Mouse (Mus musculus): Measurements from ENCODE around the gene Cilp. TPM values are rescaled to one million over a fixed set of nuclear protein-coding genes. Genes with fewer than 3 reads are reported as not detected.
"Not testable (repeated sequence)": the region's sequence is repeated elsewhere in the genome, so short reads cannot be mapped to it uniquely, and the experiment has no call there.

Cilp gene
- 0.41 and 0.73 TPM in 2 replicates for polyA plus RNA-seq (2016; fragmentation: Nextera tagmentation; extraction: Ambion mirVana)

GRCm38 (mm10) chr9:65264959-65265358 is at the start of gene Cilp:
TSS of gene Cilp (plus strand) at chr9:65265180.
- Histone ChIP-seq H3K9ac (no peak within 1 kb of the TSS), H3K27me3 (no peaks in the 10 kb centered on the region; the same call in 1 of the 2 replicates), H3K27ac (no peak within 1 kb of the TSS), H3K4me1 (peaks cover 19% of the 10 kb centered on the region), H3K4me3 (no peak within 1 kb of the TSS), H3K9me3 (replicated peaks) (no peaks in the 10 kb centered on the region), H3K36me3 (no peaks in the 10 kb centered on the region), H3K4me2 (replicated peaks) (no peak within 1 kb of the TSS)
- no peak for ATAC-seq (ENCODE audit: low FRiP score)
- WGBS, result 54% methylated on average over 5 of the region's 5 CpGs

DNA sequence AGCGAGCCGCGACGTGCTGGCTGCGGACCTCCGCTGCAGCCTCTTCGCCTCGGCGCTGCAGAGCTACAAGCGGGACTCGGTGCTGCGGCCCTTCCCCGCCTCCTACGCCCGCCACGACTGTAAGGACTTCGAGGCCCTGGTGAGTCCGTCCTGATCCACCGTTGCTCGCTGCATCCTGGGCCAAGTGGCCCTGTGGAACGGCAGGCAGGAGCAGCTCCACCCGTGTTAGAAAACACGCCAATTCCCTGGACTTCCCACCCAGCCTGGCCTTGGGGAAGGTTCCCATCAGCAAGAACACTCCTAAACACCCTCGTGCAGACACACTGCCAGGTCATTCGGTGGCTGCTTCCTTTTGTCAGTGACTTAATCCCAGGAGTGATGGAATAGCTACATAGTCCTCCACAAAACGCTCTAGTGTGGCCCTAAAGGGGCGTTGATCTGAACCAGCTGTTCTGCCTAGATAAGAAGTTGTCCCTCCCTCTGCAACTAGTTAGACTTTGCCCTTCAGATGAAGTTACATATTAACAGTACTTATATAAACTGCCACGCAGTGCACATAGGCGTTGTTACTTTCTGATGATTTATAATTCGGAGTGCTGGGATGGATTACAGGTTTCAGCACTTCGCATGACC is 49.4 kb upstream of the Cilp start:
- no peak; the same call in 1 of the 2 replicates for ATAC-seq (ENCODE audit: low FRiP score)
- H3K27me3 ChIP-seq, result no peaks in the 10 kb centered on the region
- peak overlapping the region; percentile 86 for H3K4me2 ChIP-seq (replicated peaks)
- peak overlapping the region; percentile 84 for H3K9ac ChIP-seq
- H3K4me1 ChIP-seq, result peaks cover 11% of the 10 kb centered on the region
- H3K36me3 ChIP-seq, result no peaks in the 10 kb centered on the region
- peak overlapping the region; percentile 91 for H3K27ac ChIP-seq
- peak overlapping the region; percentile 55 for H3K4me3 ChIP-seq
- WGBS, result 12% methylated on average over 31 of the region's 31 CpGs
- no peaks in the 10 kb centered on the region for H3K9me3 ChIP-seq (replicated peaks)

DNA sequence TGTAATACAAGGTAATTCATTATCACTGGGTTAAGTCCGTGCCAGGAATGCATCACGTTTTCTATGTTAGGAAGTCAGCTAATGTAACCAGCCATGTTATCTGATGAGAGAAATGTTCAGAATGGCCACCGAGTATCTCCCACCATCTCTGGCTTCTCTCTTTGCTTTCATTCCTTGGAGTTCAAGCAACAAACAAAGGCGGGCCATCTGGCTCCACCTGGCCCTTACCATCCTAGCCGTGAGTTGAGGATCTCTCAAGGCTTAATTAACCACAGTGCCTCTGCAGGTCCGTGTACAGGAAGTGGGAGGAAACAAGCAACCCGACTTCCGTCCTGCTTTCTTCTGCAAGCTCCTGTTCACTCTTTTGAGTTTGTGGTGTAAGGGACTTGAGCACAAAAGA is 48.0 kb upstream of the Cilp start:
- no peaks in the 10 kb centered on the region for H3K27me3 ChIP-seq
- H3K27ac ChIP-seq, result no peak overlapping the region
- no peak overlapping the region for H3K9ac ChIP-seq
- ATAC-seq (ENCODE audit: low FRiP score), result no peak
- H3K4me2 ChIP-seq (replicated peaks), result no peak overlapping the region
- no peak overlapping the region for H3K4me3 ChIP-seq
- H3K36me3 ChIP-seq, result no peaks in the 10 kb centered on the region
- WGBS, result 64% methylated on average over 8 of the region's 8 CpGs
- no peaks in the 10 kb centered on the region for H3K9me3 ChIP-seq (replicated peaks)
- peaks cover 11% of the 10 kb centered on the region for H3K4me1 ChIP-seq

DNA sequence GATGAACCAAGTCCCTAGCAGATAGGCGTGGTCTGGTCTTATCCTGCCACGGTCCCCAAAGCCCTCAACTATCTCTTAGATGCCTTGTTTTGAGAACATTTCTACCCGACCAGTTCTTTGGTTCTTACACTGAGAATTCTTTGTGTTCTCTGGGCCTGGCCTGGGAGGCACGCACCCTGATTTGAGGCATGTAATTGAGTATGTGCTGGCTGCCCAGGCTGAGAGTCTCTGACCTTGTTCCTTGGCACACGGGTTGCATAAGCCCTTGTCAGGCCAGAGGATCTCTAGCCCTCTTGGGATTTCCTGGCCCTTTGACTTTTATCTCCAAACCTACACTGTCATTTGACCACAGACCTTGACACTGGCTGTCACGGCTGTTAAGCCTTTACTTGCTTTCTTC is 47.3 kb upstream of the Cilp start:
- no peaks in the 10 kb centered on the region for H3K36me3 ChIP-seq
- peaks cover 11% of the 10 kb centered on the region for H3K4me1 ChIP-seq
- no peak overlapping the region for H3K4me3 ChIP-seq
- no peak overlapping the region for H3K27ac ChIP-seq
- no peaks in the 10 kb centered on the region for H3K27me3 ChIP-seq
- WGBS, result 68% methylated on average over 6 of the region's 6 CpGs
- H3K9me3 ChIP-seq (replicated peaks), result no peaks in the 10 kb centered on the region
- no peak overlapping the region for H3K9ac ChIP-seq
- H3K4me2 ChIP-seq (replicated peaks), result no peak overlapping the region
- no peak for ATAC-seq (ENCODE audit: low FRiP score)

DNA sequence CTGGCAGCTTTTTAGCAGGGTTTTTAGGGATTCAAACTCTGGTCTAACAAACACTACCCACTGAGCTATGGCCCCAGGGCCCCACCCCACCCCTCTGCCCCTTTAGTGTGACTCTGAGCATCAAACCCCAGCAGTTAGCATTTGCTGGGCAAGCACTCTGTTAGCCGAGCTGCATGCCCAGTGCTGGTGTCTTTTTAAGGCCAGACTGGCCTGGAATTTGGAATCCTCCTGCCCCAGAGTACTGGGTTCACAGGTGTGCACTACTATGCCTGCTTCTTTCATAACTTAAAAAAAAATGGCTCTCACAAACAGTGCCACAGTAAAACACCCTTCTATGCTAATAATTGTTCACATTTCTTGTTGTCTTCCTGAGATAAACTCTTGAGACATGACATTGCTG is 46.1 kb upstream of the Cilp start:
- H3K4me3 ChIP-seq, result no peak overlapping the region
- H3K36me3 ChIP-seq, result no peaks in the 10 kb centered on the region
- H3K9me3 ChIP-seq (replicated peaks), result no peaks in the 10 kb centered on the region
- H3K4me2 ChIP-seq (replicated peaks), result no peak overlapping the region
- 71% methylated on average over 1 of the region's 1 CpGs for WGBS
- no peak for ATAC-seq (ENCODE audit: low FRiP score)
- no peak overlapping the region for H3K27ac ChIP-seq
- H3K4me1 ChIP-seq, result peaks cover 11% of the 10 kb centered on the region
- H3K9ac ChIP-seq, result no peak overlapping the region
- H3K27me3 ChIP-seq, result no peaks in the 10 kb centered on the region

DNA sequence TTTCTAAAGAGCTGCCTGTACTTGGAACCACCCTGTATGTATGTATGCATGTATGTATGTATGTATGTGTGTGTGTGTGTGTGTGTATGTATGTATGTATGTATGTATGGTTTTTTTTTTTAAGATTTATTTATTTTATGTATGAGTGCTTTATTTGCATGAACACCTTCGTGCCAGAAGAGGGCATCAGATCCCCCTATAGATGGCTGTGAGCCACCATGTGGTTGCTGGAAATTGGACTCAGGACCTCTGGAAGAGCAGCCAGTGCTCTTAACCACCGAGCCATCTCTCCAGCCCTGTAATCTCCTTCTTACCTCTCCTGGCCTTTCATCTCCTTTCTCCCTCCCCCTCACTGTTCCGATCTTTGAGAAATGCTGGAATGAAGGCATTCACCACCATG is 44.6 kb upstream of the Cilp start:
- not testable (repeated sequence) for H3K4me1 ChIP-seq; H3K27me3 ChIP-seq; H3K4me2 ChIP-seq (replicated peaks); H3K27ac ChIP-seq; H3K36me3 ChIP-seq; ATAC-seq (ENCODE audit: low FRiP score); H3K9me3 ChIP-seq (replicated peaks); H3K9ac ChIP-seq; H3K4me3 ChIP-seq
- WGBS, result 52% methylated on average over 3 of the region's 3 CpGs

DNA sequence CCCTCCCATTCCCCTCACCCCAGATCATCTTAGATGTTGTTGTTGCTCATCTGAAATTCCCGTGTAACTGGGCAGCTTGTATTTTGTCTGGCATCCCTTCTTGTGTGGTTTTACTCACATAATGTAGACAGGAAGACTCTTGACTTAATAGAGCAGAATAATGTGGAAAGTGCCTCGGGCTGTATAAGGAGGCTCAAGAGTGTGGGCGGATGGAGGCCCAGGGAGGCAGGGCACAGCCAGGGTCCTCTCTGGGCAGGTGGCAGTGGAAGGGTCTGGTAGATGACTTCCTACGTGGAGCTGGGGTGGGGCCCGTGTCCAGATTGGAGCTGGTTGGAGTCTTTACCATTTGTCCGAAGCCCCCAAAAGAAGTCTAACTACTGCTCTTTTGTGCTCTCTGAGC is 41.1 kb upstream of the Cilp start:
- no peak overlapping the region for H3K4me3 ChIP-seq
- no peaks in the 10 kb centered on the region for H3K9me3 ChIP-seq (replicated peaks)
- H3K36me3 ChIP-seq, result no peaks in the 10 kb centered on the region
- 86% methylated on average over 6 of the region's 6 CpGs for WGBS
- no peaks in the 10 kb centered on the region for H3K27me3 ChIP-seq
- no peak overlapping the region for H3K4me2 ChIP-seq (replicated peaks)
- H3K9ac ChIP-seq, result no peak overlapping the region
- H3K27ac ChIP-seq, result no peak overlapping the region
- no peaks in the 10 kb centered on the region for H3K4me1 ChIP-seq
- no peak for ATAC-seq (ENCODE audit: low FRiP score)

DNA sequence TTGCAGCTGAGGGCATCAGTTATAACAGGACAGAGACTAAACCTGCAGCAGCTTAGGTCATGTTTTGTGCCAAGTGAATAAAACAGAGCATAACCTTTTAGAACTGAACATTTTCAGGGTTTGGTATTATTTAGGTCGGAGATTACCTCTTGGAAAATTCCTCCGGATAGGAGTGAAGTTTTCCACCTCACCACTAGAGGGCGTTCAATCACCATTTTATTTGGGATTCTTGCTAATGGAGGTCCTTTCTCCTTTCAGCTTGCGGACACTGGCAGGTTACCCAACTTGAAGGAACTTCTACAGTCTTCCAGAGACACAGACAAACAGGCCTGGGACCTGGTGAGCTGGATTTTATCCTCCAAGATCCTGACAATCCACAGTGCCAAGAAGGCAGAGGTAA is 39.2 kb upstream of the Cilp start:
- Histone ChIP-seq H3K9me3 (replicated peaks) (no peaks in the 10 kb centered on the region), H3K27me3 (no peaks in the 10 kb centered on the region), H3K36me3 (no peaks in the 10 kb centered on the region), H3K4me3 (no peak overlapping the region), H3K4me1 (no peaks in the 10 kb centered on the region), H3K4me2 (replicated peaks) (no peak overlapping the region), H3K9ac (no peak overlapping the region), H3K27ac (no peak overlapping the region)
- no peak for ATAC-seq (ENCODE audit: low FRiP score)
- WGBS, result 45% methylated on average over 4 of the region's 4 CpGs

- Histone ChIP-seq H3K4me1 (peaks cover 4% of the 10 kb centered on the region; the same call in 1 of the 2 replicates), H3K36me3 (no peaks in the 10 kb centered on the region), H3K4me3 (no peak overlapping the region), H3K9me3 (replicated peaks) (no peaks in the 10 kb centered on the region), H3K27me3 (no peaks in the 10 kb centered on the region), H3K9ac (no peak overlapping the region), H3K27ac (peak overlapping the region; percentile 65; the same call in 1 of the 2 replicates), H3K4me2 (replicated peaks) (no peak overlapping the region)
- WGBS, result 75% methylated on average over 6 of the region's 6 CpGs
- ATAC-seq (ENCODE audit: low FRiP score), result no peak
Measured at GRCm38 (mm10) chr9:65230250-65230649, 34.7 kb upstream of the Cilp start.

- Histone ChIP-seq H3K9ac (no peak overlapping the region), H3K9me3 (replicated peaks) (no peaks in the 10 kb centered on the region), H3K36me3 (no peaks in the 10 kb centered on the region), H3K4me2 (replicated peaks) (no peak overlapping the region), H3K4me3 (no peak overlapping the region), H3K27me3 (no peaks in the 10 kb centered on the region), H3K27ac (peak overlapping the region; percentile 65), H3K4me1 (peaks cover 4% of the 10 kb centered on the region; the same call in 1 of the 2 replicates)
- 61% methylated on average over 8 of the region's 8 CpGs for WGBS
- ATAC-seq (ENCODE audit: low FRiP score), result peak; percentile 88
Measured at GRCm38 (mm10) chr9:65231284-65231683, 33.7 kb upstream of the Cilp start.

DNA sequence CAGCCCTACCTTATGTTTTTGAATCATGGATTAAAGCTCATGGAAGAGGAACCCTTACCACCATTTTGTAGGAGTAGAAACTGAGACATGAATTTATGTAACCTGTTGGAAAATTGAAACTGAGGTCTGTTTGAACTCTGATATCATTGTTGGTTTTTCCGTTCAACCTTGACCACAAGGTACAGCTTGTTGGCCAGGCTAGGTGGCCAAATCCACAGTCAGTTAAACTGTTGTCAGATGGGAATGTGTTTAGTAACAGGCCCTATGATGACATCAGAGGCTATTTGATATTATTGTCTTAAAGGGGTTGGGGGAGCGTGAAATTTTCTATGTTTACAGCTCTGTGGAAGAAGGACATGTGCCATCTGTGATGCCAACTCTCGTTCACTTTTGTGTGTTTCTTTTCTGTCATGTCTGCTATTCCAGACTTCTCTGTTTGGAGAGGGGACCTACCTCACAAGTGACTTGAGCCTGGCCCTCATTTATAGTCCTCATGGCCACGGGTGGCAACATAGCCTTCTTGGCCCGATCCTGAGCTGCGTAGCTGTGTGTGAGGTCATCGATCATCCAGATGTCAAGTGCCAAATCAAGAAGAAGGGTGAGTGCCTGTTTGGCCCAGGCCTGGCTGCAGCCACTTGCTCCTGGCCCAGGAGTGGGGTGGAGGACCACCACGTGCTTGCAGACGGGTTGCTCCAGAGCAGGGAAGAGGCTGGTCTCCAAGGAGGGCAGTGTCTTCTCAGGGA is 31.6 kb upstream of the Cilp start:
- H3K4me2 ChIP-seq (replicated peaks), result no peak overlapping the region
- peaks cover 8% of the 10 kb centered on the region for H3K4me1 ChIP-seq
- H3K27ac ChIP-seq, result no peak overlapping the region
- WGBS, result 89% methylated on average over 9 of the region's 9 CpGs
- no peak overlapping the region for H3K4me3 ChIP-seq
- no peaks in the 10 kb centered on the region for H3K27me3 ChIP-seq
- H3K36me3 ChIP-seq, result 0 out of 2 replicates have a peak, but pooled peaks cover 4% of the 10 kb centered on the region
- H3K9ac ChIP-seq, result no peak overlapping the region
- H3K9me3 ChIP-seq (replicated peaks), result no peaks in the 10 kb centered on the region
- no peak for ATAC-seq (ENCODE audit: low FRiP score)

DNA sequence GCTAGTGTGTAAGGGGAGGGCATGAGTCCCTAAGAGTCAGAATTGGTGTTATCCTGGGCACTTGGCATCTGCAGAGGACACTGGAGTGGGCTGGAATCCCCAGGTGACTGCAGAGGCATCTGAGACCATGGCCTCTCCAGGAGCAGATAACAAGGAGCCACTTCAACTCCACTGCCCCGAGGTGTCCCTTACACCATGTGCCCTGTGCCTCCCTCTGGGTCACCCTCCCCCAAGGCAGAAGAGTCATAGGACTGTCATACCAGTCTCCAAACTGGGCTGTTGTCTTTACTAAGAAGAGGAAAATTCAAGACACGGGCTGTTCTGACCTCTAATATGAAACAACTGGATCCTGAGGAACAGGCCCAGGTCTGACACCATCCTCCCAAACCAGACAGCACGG is 30.2 kb upstream of the Cilp start:
- H3K4me2 ChIP-seq (replicated peaks), result no peak overlapping the region
- H3K4me3 ChIP-seq, result no peak overlapping the region
- WGBS, result 88% methylated on average over 3 of the region's 3 CpGs
- no peak for ATAC-seq (ENCODE audit: low FRiP score)
- no peaks in the 10 kb centered on the region for H3K27me3 ChIP-seq
- H3K27ac ChIP-seq, result no peak overlapping the region
- peaks cover 8% of the 10 kb centered on the region for H3K4me1 ChIP-seq
- no peak overlapping the region for H3K9ac ChIP-seq
- 0 out of 2 replicates have a peak, but pooled peaks cover 4% of the 10 kb centered on the region for H3K36me3 ChIP-seq
- no peaks in the 10 kb centered on the region for H3K9me3 ChIP-seq (replicated peaks)

DNA sequence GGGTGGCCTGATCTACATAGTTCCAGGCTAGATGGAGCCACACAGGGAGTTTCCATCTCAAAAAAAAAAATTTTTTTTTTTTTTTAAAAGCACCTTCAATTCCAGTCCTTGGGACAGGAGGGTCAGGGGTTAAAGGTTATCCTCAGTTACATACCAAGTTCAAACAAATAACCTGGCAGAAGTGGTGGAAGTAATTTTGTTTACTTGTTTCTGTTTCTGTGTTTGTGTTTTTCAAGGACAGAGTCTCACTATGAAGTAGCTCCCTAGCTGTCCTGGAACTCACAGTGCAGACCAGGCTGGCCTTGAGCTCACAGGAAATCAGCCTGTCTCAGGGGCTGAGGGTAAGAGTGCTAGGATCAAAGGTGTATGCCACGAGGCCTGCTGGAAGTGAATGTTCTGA is 29.4 kb upstream of the Cilp start:
- H3K27ac ChIP-seq, result no peak overlapping the region
- H3K4me3 ChIP-seq, result no peak overlapping the region
- H3K9me3 ChIP-seq (replicated peaks), result no peaks in the 10 kb centered on the region
- 0 out of 2 replicates have a peak, but pooled peaks cover 4% of the 10 kb centered on the region for H3K36me3 ChIP-seq
- no peaks in the 10 kb centered on the region for H3K27me3 ChIP-seq
- ATAC-seq (ENCODE audit: low FRiP score), result no peak
- no peak overlapping the region for H3K4me2 ChIP-seq (replicated peaks)
- no peak overlapping the region for H3K9ac ChIP-seq
- peaks cover 13% of the 10 kb centered on the region for H3K4me1 ChIP-seq
- WGBS, result 42% methylated on average over 1 of the region's 1 CpGs
